Mouse (Mus musculus) CD4-positive, CD25-positive, alpha-beta regulatory T cell, adult 2 months (primary cell): ENCODE measurements around the gene Tollip.
"Not testable (repeated sequence)": the region's sequence is repeated elsewhere in the genome, so short reads cannot be mapped to it uniquely, and the experiment has no call there.

Source experiments
- DNase-seq: peaks from one replicate; pipeline ENCODE4 v3.0.0-alpha.2; 2012; ENCODE audit warnings: low read depth, low spot score

Gene Tollip

DNA sequence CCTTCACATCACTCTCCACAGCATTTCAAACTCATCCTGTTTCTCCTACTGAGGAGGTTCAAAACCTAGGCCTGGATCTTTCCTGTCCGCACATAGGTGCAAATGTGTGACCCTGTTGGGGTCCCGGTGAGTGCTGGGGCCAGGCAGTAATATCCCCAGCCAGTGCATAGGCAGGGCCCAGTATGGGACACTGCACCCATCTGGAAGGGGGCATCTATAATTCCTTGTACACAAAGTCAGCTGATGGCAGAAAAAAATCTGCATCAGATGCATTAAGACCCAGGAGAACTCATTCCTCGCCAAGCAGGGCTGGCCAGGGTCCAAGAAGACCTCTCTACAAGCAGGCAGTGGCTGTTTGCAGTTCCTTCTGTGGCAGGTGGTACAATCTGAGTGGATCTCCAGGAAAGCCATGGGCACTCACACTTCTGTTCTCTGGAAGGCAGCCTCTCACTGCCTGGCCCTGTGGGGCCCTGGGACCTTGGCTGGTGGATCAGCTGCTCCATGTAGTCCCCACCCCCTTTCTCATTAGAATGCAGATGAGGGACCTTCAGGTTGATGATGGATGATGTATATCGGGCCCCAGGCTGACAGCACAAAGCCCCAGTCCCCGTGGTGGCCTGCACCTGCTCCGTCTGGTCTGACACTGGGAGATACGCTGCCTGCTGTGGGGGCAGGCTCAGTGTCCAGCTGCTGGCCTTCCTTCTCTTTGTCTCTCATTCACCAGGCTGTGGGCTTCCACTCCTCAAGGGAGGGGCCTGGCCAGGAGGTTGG, 16.0 kb upstream of the Tollip start:
- no peak for DNase-seq

DNA sequence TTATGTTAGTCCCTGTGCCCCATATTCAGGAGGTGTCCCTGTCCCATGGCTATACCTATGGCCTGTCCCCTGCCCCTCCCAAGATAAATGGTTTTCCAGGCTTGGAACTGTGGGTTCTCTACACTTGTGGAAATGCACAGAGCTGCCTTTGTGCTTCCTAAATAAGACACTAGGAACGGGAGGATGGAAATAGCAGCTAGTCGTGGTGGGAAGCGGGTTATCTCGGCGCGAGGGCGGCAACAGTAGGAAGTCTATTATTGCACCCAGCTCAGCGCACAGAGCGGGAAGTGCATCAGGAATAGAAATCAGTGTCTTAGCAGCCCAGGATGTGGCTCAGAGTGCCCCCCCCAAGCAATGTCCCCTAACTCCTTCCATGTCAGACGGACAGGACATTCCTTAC, 10.3 kb upstream of the Tollip start:
- DNase-seq = no peak

DNA sequence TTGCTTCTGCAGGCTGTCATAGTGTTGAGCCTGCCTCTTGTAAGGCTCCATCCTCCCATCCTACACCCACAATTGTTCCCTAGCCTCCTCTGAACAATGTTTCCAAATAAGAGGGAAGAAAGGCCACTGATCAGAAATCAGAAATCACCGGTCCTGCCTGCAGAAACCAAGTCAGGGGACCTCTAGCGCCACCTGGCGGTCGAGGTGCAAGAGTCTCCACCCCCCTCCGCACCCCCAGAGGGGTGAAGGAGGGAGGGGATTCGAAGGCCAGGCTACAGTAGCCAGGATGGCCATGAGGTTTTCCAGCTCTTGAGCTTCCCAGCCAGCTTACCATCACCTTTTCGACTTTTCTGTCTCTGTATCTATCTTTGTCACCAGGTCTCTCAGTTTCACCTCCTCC, 6.6 kb upstream of the Tollip start:
- peak; percentile 82 for DNase-seq

DNA sequence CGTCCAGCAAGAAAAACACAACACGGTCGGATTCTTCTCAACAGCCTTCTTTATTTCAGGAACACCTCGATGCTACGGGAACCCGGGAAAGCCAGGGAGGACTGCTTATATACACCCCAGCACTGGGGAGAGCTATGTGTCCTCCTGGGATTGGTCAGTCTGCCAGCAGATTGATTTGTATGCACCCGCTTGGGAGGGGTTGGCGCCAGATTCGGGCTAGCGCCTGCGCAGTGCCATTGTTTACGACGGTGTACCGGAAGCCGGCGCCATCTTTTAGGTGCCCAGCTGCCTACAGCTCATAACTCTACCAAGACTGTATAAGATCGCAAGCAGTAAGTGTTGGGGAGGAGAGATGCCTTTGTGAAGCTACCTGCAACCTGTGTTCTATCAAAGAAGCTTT, 5.8 kb upstream of the Tollip start:
- DNase-seq = not testable (repeated sequence)

DNA sequence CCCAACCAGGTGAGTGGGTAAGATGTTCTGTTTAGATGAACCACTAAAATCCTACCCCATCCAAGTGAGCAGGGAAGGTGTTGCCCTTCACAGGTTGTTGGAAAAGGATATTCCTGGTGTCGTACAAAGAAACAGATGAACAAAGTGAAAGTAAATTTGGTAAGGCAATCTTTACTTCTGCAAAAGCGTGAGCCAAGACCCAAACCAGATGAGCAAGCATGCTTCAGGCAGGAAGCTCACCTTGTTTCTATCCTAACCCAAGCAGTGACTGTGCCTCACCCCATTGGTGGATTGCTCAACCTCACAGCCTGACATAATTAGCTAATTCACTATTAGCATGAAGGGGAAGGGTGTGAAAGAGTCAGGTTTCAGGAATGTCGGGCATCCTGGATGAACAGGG, 7.0 kb downstream of the Tollip start:
- no peak for DNase-seq

DNA sequence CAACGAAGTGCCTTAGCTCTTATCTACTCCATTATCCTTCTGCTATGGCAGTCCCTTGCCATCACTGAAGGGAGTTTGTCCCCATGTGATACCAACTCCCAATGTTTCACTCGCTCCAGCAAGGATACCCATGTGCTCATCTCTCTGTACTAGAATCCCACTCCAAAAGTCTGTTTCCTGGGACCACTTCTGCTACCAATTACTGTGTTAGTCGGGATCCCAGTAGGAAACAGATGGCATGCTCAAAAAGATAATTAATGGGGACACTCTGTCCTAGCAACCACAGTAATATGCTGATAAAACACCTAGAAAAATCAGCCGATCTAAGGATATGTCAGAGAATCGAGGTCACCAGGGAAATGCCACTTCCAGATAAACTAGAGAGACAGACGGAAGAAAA, 9.7 kb downstream of the Tollip start:
- DNase-seq = no peak

DNA sequence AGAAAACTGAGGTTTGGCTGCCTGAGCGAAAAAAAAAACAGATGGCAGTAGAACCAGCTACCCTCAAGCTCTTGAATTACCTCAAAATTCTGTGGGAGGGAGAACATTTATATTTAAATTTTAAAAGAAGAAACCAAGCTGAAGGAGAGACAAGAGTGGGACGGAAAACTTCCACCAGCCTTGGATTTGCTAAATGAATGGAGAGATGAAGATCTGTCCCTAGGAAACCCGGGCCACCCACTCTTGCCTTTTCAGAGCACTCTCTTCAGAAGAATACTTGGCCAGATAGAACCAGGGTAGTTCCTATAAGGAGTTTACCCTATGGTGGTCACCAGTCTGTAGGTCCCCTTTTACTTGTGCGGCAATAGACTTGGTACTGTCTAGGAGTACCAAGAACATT, 15.5 kb downstream of the Tollip start:
- no peak for DNase-seq

DNA sequence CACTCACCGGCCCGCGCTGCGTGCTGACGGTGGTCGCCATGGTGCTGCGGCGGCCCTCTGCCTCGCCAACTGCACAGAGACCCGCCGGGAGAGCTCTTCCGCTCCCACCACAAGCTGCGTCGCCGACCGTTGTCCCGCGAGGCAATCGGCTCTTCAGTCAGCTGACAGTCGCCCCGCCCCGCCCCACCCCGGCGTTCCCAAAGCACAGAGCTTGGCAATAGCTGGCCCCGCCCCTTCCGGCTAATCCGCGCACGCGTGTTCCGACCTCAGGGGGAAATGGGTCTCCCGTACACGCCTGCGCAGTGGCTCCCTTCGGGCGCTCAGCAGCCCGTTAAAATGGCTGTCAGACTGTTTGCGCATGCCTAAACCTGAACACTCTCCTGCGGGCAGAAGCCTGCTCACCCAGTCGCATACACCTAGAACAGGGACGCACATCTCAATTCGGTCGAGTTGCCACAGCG, 16.0 kb downstream of the Tollip start:
- peak; percentile 100 for DNase-seq

DNA sequence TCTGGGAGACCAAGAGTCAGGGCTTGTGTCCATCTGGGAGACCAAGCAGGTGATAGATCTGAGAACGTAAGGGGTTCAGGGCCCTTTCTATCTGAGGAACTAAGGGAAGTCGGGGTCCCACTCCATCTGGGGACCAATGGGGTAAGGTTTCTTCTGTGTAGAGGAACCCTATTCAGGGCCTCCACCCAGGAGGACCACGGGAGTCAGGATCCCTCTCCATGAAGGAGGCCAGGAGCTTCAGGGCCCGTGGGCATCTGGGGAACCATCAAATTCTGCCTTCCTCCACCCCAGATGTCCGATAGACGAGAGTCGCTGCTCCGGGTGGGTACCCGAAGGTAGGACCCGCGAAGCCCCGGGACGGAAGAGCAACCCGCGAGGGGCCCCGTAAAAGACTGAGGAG, 16.5 kb downstream of the Tollip start:
- DNase-seq = no peak

DNA sequence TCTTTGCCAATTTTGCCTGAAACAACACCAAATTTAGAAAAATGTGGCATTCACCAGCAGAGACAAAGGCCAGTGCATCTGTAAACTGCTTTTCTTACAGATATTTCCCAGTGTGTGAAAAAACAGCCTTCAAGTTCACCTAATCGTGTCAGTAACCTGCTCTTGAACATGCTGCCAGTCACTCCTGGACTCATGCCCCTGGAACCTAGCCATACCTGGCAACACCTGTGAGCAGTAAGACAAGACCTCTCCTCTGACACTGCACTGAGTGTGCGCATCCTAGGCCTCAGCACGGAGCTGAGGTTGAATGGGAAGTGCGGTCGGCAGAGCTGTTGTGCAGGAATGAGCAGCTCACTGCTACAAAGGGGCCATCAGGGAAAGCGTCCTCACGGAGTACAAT, 26.2 kb downstream of the Tollip start:
- DNase-seq = no peak

DNA sequence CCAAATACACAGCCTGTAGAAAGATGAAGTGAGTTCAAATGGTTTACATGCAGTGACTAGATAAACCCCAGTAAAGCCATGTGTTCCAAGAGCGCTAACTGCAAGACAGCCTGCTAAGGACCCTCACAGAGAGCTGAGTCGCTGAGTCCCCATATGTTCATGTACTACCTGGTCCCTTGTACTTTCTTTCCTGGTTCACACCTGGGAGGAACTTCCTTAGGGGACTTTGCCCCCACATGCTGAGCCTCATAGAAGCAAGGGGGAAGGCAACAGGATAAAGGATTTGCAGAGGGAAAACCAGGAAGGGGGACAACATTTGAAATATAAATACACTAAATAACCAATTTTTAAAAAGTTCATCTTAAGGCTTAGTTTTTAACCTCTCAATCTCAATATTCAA, 39.5 kb downstream of the Tollip start:
- DNase-seq = no peak

DNA sequence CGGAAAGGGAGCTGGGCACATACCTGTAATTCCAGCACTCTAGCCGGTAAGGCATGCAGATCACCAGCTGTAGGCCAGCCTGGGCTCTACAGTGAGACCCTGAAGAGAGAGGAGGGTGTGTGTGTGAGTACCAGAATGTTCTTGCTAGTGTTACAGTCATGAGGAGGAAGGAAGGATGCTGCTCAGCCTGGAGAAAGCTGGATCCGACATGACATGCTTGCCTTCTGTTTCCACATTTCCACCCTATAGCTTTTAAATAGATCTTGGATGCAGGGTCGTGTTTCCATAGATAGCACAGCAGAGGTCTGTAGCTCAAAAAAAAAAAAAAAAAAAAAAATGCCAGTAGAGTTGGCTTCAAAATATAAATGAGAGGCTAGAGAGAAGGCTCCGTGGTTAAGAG, 43.4 kb downstream of the Tollip start:
- DNase-seq = no peak

DNA sequence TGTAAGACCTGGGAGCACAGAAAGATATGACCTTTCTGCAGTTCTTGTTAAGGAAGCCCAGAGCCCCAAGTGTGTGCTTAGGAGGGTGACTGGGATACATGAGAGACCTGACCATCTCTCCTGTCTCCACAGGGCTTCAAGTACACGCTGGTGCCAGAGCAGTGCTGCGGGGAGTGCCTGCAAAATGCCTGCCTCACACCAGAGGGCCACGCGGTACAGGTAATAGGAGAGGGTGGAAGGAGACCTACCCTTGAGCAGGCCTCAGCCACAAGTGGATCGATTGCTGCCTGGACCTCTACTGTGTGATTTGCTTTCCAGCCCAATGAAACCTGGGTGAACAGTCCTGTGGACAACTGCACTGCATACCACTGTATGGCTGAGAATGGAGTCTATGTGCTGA, 47.8 kb downstream of the Tollip start:
- peak; percentile 14 for DNase-seq

DNA sequence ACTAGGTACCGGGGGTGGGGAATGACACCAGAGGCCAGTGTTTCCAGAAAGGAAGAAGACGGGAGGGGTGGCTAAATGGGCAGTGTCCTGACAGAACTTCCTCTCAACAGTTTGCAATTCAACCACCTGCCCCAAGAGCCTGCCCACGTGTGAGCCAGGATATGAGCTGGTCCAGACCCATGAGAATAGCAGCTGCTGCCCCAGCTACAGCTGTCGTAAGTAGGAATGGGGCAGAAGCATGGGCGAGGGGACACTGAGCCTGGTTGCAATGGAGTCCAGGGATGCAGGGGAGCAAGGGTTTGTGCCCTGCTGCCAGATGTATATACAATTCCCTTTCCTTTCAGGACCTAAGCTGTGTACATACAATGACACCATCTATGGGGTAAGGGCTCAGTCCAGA, 48.7 kb downstream of the Tollip start:
- DNase-seq = no peak

DNA sequence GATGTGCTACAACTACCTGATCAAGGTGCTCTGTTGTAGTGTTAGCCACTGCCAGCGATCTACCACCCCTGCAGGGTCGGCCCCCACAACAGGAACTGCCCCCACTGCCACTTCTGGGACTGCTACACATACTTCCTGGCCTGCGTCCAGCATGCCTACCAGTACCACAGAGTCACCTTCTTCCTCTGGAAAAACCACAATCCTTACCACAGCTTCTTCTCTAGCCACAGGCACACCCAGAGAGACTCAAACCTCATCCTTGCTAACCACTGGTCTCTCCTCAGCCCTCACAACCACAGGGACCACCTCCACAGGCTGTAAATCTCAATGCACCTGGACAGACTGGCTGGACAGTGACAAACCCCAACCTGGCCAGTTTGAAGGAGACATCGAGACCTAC, 57.3 kb downstream of the Tollip start:
- no peak for DNase-seq

DNA sequence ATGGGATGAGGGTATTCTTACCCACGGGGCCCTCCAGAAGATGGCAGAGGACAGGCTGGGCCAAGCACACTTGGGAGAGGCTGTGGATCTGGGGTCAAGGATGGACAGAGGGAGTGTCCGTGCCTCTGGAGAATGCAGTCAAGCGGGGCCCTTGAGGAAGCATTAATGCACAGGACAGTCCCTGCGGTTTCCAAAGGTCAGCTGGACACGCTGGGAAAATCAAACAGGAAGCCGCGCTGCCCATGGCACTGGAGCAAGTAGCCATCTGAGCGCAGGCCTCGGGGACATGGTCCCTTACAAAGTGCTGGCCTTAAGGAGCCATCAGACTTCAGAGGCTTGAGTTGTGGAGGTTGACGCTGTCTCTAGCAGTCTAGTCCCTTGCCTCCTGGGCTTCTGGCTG, 78.0 kb downstream of the Tollip start:
- DNase-seq = no peak

DNA sequence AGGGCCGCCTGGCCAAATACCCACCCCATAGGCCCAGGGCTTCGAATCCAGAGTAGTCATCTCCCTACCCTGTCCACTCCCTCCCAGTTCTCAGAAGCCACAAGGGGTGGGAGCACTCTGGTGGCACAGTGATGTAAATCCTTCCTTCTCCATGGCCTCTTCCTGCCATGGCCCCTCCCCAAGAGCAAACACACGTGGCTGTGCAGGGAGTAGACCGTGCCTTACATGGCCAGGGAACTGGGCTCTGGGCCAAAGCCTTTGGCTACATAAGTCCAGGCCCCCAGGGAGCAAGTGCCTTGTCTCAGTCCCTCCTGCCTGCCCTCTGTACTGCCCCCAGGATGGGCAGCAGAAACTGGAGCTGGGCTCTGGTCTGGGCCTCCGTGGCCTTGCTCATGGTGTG, 79.5 kb downstream of the Tollip start, which contains the start of gene Muc5b:
TSS of gene Muc5b (plus strand) at position 292 of the 400 bp plus-strand sequence.
- no peak for DNase-seq

DNA sequence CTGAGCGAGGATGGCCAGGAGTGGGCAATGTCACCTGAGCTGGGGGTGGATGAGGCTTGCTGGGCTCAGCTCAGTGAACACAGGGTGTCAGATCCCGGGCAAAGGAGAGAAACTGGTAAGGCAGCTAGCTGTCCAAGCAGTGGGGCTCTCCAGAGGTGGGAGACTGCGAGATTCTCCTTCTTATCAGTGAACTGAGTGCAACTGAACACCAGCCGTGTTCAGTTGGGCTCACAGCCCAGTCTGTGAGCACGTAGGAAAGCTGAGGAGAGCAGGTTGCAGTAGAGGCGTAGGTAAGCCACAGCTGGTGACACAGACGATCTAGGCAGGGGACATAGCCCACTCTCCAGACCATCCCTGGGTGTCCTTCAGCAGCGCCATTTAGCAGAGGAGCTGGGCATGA, 81.9 kb downstream of the Tollip start:
- no peak for DNase-seq

DNA sequence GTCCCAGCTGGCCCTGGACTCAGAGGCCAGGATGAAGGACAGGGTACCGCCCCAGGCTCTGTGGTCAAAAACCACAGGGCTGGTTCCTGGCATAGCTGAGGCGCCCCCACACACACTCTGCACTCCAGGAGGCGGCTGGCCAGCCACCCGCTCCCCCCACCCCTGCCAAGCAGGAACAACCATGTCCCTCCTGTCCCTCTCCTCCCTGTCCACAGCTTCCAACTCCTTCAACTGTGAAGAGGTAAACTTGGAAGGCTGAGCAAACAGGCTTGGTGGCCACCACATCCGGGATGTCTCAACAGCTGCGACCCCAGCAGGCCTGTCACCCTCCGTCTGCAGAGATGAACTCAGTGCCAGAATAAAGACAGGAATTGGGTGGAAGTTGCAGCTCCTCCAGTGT, 82.4 kb downstream of the Tollip start:
- DNase-seq = no peak
